Mouse (Mus musculus) thymus, adult 18-20 months (tissue): ENCODE measurements around the gene Gls.

Experiments used
- DNase-seq, 2 experiments: peaks; one replicate each; pipeline ENCODE4 v3.0.0; 2022; ENCODE audit warnings: mixed read lengths in 2 of 2

The Gls gene

GRCm38 (mm10) chr1:52118860-52119591 lies 114.0 kb downstream of the Gls start, which contains the start of gene Stat1:
Gene Stat1 (plus strand): TSS chr1:52119440.
- DNase-seq, result peak; percentile 83 to 88

DNA sequence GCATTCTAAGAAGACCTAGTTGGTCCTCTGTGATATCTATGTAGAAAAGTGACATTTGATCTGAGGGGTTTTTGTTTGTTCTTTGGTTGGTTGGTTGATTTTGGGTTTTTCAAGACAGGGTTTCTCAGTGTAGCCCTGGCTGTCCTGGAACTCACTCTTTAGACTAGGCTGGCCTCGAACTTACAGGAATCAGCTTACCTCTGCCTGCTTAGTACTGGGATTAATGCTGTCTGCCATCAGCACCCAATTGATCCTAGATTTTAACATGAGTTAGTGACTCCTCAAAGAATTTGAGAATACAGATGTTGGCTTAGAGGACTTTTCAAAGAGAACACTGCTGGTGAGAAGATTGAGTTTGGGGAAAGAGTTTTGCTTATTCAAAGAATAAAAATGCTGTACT lies 115.3 kb downstream of the Gls start:
- no peak for DNase-seq

DNA sequence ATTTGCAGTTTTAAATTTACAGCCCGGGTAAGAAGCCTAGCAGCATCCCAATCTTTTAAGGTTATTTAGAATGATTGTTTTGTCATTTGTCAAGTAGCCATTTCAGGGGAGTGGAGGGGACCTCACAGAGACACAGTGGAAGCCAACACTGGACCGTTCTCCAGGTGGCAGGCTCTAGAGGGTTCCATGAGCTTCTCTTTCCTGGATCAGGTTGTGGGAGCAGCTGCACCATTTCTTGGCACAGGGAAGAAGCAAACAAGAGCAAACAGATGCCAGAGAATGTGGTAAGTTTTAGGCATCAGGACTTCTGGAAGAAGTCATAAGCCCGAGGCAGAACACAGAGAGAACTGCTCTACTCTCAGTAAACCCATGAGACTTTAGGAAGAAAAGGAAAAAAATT lies 116.6 kb downstream of the Gls start:
- DNase-seq, result no peak

- peak; percentile 96 to 97 for DNase-seq
Observed at GRCm38 (mm10) chr1:52113666-52114069, 119.4 kb downstream of the Gls start.
